Mouse (Mus musculus) embryo, embryonic 11.5 days (tissue): ENCODE measurements at regions not wholly inside any gene's neighbourhood (a gene's known extent, or its start where the extent isn't known, plus 50 kb on each side); places are given as distances from the start of the nearest gene placed in this dataset.

Experiments
- DNase-seq: peaks from one replicate; pipeline ENCODE4 v3.0.0-alpha.2; 2012; ENCODE audit warnings: low read depth, low spot score

GRCm38 (mm10) chr5:112091867-112092535, 160.3 kb downstream of the Cryba4 start:
- DNase-seq = no peak

- DNase-seq = no peak
Measured at GRCm38 (mm10) chr5:112093905-112094571, 158.3 kb downstream of the Cryba4 start.

- DNase-seq = no peak
Measured at GRCm38 (mm10) chr5:112098469-112099085, 153.7 kb downstream of the Cryba4 start.

- DNase-seq = no peak
Measured at GRCm38 (mm10) chr5:112101739-112102590, 150.4 kb downstream of the Cryba4 start.

- DNase-seq = no peak
Measured at GRCm38 (mm10) chr5:112110306-112110969, 141.9 kb downstream of the Cryba4 start.

- no peak for DNase-seq
Measured at GRCm38 (mm10) chr5:112120766-112121165, 131.6 kb downstream of the Cryba4 start.

GRCm38 (mm10) chr5:112121554-112121953, 130.8 kb downstream of the Cryba4 start:
- DNase-seq = no peak

- no peak for DNase-seq
Measured at GRCm38 (mm10) chr5:112122581-112122980, 129.7 kb downstream of the Cryba4 start.

- DNase-seq = no peak
Measured at GRCm38 (mm10) chr5:112127171-112127570, 125.1 kb downstream of the Cryba4 start.

- no peak for DNase-seq
Measured at GRCm38 (mm10) chr5:112132746-112133145, 119.6 kb downstream of the Cryba4 start.

- no peak for DNase-seq
Measured at GRCm38 (mm10) chr5:112133688-112134573, 118.4 kb downstream of the Cryba4 start.

GRCm38 (mm10) chr5:112136646-112137045, 115.7 kb downstream of the Cryba4 start:
- no peak for DNase-seq

- no peak for DNase-seq
Measured at GRCm38 (mm10) chr5:112138246-112138645, 114.1 kb downstream of the Cryba4 start.

GRCm38 (mm10) chr5:112142731-112143130, 109.6 kb downstream of the Cryba4 start:
- DNase-seq = no peak

- no peak for DNase-seq
Measured at GRCm38 (mm10) chr5:112143993-112144621, 108.2 kb downstream of the Cryba4 start.

- DNase-seq = peak; percentile 77
Measured at GRCm38 (mm10) chr5:112153675-112154085, 98.6 kb downstream of the Cryba4 start.

GRCm38 (mm10) chr5:112154650-112155049, 97.7 kb downstream of the Cryba4 start:
- no peak for DNase-seq

- no peak for DNase-seq
Measured at GRCm38 (mm10) chr5:112155051-112155450, 97.3 kb downstream of the Cryba4 start.

GRCm38 (mm10) chr5:112156005-112156404, 96.3 kb downstream of the Cryba4 start:
- no peak for DNase-seq
